Mouse (Mus musculus) G1E (cell line): Measurements from ENCODE around the gene Qrfp.

Experiments
- CTCF ChIP-seq: IDR thresholded peaks from 2 replicates; pipeline ENCODE4 v1.5.1; 2012; ENCODE audit warnings: low read depth, low read length, inconsistent platforms, mixed read lengths
- GATA1 ChIP-seq: IDR thresholded peaks from 2 replicates; pipeline ENCODE4 v1.6.1; 2012; ENCODE audit warnings: borderline replicate concordance, low read length, inconsistent platforms, mixed read lengths
- GATA2 ChIP-seq: IDR thresholded peaks from 2 replicates; pipeline ENCODE4 v1.6.1; 2012; ENCODE audit warnings: low read depth, low read length, inconsistent platforms, borderline replicate concordance
- POLR2AphosphoS5 ChIP-seq: IDR thresholded peaks from 2 replicates; pipeline ENCODE4 v1.6.1; 2012; ENCODE audit warnings: low read depth, low read length, inconsistent platforms; ENCODE audit not compliant: insufficient replicate concordance
- TAL1 ChIP-seq: conservative IDR thresholded peaks from 2 replicates; pipeline ENCODE4 v1.6.1; 2012; ENCODE audit warnings: low read depth, low read length, inconsistent platforms, mixed read lengths

- TF ChIP-seq CTCF (no peak), POLR2AphosphoS5 (no peak), GATA1 (no peak), GATA2 (no peak), TAL1 (no peak)
These were observed 36.6 kb upstream of the Qrfp start for GRCm38 (mm10) chr2:31846692-31847660.
